Mouse (Mus musculus) telencephalon, adult 2 months (tissue): ENCODE data around the gene Olfr1385.
"Not testable (repeated sequence)": the region's sequence is repeated elsewhere in the genome, so short reads cannot be mapped to it uniquely, and the experiment has no call there.

Experiments used
- DNase-seq: peaks from one replicate; pipeline ENCODE4 v3.0.0-alpha.2; 2011; ENCODE audit warnings: low read depth, low spot score

The Olfr1385 gene

GRCm38 (mm10) chr11:49488770-49489169 lies at the start of gene Olfr1385:
Olfr1385 (plus strand) TSS chr11:49489070.
- not testable (repeated sequence) for DNase-seq

DNA sequence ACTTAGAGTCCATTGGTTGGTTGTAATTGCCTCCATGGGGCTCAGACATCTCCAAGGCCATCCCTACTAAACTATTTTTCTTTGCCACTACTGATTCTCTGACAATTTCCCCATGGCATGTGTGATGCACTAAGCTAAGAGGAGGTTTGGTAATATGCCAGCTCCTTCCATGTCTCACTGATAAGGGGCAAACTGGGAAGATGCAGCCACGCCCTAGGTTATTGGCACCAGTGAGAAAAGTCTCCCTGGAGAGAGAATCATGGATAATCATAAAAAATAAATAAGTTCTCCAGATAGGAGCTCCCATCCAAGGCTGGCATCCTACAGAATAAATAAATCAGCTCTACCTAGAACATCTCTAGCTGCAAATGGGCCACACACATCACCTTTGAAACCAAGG lies 33.8 kb upstream of the Olfr1385 start, which contains the start of gene Olfr1387:
Gene Olfr1387 (plus strand): TSS at position 301 of the 400 bp plus-strand sequence.
- no peak for DNase-seq

- not testable (repeated sequence) for DNase-seq
Observed at GRCm38 (mm10) chr11:49464746-49465145, 24.1 kb upstream of the Olfr1385 start, which contains the start of gene Olfr1386. Olfr1386 (plus strand) TSS chr11:49465046.

DNA sequence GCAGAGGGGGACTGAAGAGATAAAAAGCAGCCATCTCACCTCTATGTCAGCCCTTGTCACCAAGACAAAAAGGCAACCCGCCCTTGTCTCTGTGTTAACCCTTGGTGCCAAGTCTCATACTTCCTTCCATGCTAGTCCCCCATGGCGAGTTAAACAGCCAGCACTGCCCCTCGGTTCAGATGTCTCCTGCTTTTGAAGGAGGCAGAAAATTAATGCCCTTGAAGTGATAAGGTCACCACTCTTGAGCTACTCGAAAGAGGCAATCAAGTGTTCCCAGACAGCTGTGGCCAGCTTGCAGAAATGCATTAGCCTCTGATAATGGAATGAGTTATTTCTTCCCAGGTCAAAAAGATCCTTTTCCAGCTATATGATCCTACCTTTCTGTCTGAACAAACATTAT lies 2.9 kb upstream of the Olfr1385 start:
- no peak for DNase-seq

- DNase-seq: peak; percentile 31
Observed at GRCm38 (mm10) chr11:49518086-49518485, 29.2 kb downstream of the Olfr1385 start.

DNA sequence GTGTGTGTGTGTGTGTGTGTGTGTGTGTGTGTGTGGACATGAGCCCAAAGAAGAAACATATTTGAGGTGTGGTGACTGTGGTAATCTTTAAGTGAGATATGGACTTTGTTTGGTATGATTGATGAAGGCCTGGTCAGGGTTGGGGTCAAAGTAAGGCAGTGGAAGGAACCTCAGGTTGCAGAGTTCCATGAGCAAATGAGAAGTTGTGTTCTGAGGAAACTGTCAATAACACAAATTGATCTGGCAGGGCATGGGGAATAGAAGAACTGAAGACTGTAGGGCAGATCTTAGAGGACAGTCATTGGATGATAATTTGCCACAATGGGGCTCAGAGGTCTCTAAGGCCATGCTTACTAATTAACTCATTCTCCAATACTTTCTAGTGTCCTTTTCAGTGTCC lies 30.5 kb downstream of the Olfr1385 start, which contains the start of gene Olfr1383:
Gene Olfr1383 (plus strand): TSS at position 301 of the 400 bp plus-strand sequence.
- no peak for DNase-seq

GRCm38 (mm10) chr11:49527947-49528346 lies 39.1 kb downstream of the Olfr1385 start, which contains the start of gene Olfr1382:
Olfr1382 (plus strand) TSS chr11:49528247.
- DNase-seq: no peak

DNA sequence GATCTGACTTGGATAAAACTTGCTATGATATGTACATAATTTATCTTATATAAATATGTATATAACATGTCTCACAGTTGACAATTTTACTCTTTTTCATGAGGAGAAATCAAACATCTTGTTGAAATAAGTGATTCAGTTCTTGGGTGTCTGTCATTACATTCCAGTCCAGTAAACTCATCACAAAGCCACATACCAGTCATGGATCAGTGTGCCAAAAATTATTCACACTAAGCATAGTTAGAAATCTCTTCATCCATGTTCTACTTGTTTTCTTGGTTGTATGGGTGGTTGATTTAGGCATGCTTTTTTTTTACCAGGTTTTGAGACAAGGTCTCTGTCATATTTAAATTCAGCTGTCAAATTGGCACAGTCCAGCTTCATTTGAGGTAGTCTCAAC lies 43.9 kb downstream of the Olfr1385 start:
- no peak for DNase-seq

DNA sequence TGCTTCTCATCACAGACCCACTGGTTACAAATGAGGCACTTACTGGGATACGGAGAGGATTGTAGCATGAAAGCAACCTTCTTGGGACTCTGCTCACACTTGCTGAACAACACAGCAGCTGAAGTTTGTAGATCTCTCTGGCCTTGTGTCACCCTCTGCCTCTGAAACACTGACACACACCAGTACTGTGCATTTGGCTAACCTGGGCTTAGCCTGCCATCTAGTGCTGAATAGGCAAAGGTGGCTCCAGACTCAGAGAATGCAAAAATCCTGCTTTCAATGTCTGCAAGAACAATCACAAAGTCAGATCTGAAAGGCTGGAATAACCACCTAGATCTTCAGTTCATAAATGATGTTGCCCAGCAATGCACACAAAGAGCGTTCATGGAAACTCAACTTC lies 47.8 kb downstream of the Olfr1385 start:
- peak; percentile 18 for DNase-seq

- DNase-seq: not testable (repeated sequence)
Observed at GRCm38 (mm10) chr11:49543149-49543548, 54.3 kb downstream of the Olfr1385 start, which contains the start of gene Olfr1381. Olfr1381 (plus strand) TSS chr11:49543449.
